Mouse (Mus musculus): ENCODE results near the gene Rmnd5a.
"Not testable (repeated sequence)": the region's sequence is repeated elsewhere in the genome, so short reads cannot be mapped to it uniquely, and the experiment has no call there.

Gene Rmnd5a

GRCm38 (mm10) chr6:71440492-71441250, at the start of gene Rmnd5a:
Rmnd5a (minus strand) TSS chr6:71440637.
- DNase-seq (ENCODE audit: extremely low read depth, insufficient read length, low spot score) = peak; percentile 97

- no peak for DNase-seq (ENCODE audit: extremely low read depth, insufficient read length, low spot score)
These were observed 47.5 kb upstream of the Rmnd5a start for GRCm38 (mm10) chr6:71487966-71488365.

GRCm38 (mm10) chr6:71486867-71487266, 46.4 kb upstream of the Rmnd5a start:
- no peak for DNase-seq (ENCODE audit: extremely low read depth, insufficient read length, low spot score)

DNA sequence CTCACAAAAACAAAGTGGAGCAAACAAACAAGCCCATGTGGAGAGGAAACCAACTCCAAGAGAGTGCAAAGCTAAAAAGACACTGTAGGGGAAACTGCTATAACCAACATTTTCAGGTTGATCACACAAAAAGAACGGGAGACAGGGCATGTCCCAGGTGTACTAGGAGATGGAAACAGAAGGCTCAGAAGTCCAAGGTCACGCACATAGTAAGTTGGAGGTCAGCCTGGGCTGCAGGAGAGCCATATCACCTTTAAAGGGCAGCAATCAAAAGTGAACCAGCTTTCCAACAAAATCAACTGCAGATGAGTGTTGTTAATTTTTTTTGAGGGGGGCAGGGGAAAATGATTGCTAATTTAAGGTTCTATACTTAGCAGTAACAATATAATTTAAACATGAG, 45.8 kb upstream of the Rmnd5a start:
- DNase-seq (ENCODE audit: extremely low read depth, insufficient read length, low spot score) = no peak

DNA sequence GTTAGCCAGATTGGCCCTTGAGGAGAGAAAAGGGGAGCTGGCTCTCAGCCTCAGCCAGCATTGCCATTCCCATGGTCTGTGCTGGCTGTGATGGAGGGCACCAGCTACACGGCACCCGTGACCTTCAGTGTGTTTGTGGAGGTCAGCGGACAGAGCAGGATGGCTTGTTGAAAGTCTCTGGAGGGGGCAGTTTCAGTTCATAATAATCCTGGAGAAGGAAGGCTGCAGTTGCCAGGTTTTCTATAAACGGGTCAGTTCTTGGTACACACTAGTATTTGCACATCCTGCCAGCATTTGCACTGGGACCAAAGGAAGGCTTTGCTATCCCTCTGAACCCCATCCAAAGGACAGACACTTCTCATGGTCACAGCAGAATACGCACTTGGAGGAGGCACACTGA, 44.8 kb upstream of the Rmnd5a start:
- DNase-seq (ENCODE audit: extremely low read depth, insufficient read length, low spot score) = no peak

GRCm38 (mm10) chr6:71481136-71481535, 40.7 kb upstream of the Rmnd5a start:
- DNase-seq (ENCODE audit: extremely low read depth, insufficient read length, low spot score) = no peak

DNA sequence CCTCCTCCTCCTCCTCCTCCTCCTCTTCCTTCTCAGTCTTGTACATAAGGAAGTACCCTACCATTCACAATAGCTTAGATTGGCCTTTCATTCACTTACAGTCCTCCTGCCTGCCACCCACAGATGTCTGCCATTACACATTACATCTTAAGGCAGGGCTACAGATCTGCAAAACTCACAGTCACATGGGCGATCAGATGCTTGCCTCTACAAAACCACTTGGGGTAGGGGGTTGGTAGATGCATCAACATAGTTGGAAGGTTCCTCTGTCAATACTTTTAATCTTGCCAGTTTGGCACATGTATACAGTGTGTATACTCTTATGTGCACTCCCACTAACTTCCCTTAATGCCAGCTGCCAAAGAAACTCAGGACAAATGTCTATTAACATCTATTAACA, 39.7 kb upstream of the Rmnd5a start:
- no peak for DNase-seq (ENCODE audit: extremely low read depth, insufficient read length, low spot score)

- not testable (repeated sequence) for DNase-seq (ENCODE audit: extremely low read depth, insufficient read length, low spot score)
These were observed 39.2 kb upstream of the Rmnd5a start for GRCm38 (mm10) chr6:71479588-71479987.

DNA sequence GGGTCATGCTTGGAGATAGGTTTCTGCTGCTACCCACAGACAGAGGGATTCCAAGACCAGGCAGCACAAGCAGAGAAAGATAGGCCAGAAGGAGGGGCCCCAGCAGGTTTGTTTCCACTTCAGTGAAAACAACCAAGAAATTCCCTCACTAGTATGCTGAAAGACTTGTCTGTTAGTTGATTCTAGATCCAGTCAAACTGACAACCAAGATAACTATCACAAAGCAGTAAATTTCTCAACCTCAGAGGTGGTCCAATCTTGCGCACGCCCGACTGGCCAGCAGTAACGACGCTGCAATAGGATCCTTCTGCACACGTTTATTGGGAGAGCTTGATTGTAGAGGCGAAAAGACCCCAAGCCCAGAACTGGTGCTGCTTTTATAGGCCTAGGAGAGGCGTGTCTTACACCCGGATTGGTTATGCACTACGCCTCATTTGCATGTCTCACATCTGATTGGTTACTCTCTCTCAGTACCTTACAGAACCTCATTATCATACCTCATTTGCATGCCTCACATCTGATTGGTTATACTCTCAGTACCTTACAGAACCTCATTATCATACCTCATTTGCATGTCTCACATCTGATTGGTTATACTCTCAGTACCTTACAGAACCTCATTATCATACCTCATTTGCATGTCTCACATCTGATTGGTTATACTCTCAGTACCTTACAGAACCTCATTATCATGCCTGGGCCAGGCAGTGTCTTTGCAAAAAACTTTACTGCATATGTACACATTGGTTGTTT, 38.6 kb upstream of the Rmnd5a start:
- DNase-seq (ENCODE audit: extremely low read depth, insufficient read length, low spot score) = not testable (repeated sequence)

DNA sequence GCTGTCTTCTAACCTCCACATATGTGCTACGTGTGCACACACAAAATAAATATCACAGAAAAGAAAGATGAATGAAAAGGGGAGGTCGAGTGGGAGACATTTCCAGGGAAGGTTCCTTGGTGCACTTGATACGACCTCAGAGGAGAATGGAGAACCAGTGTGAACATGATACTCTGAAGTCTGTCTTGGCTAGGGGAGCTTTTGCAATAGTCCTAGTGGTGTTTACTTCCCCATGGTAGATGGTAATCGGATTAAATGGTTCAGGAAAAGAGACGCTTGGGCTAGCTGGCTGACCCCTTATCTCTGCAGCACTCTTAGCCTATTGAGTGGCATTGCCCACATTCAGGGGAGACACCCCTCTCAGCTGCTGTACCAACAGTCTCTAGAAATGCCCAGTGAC, 36.3 kb upstream of the Rmnd5a start:
- no peak for DNase-seq (ENCODE audit: extremely low read depth, insufficient read length, low spot score)

- DNase-seq (ENCODE audit: extremely low read depth, insufficient read length, low spot score) = no peak
These were observed 35.2 kb upstream of the Rmnd5a start for GRCm38 (mm10) chr6:71475604-71476003.

GRCm38 (mm10) chr6:71472786-71473185, 32.3 kb upstream of the Rmnd5a start:
- DNase-seq (ENCODE audit: extremely low read depth, insufficient read length, low spot score) = no peak

DNA sequence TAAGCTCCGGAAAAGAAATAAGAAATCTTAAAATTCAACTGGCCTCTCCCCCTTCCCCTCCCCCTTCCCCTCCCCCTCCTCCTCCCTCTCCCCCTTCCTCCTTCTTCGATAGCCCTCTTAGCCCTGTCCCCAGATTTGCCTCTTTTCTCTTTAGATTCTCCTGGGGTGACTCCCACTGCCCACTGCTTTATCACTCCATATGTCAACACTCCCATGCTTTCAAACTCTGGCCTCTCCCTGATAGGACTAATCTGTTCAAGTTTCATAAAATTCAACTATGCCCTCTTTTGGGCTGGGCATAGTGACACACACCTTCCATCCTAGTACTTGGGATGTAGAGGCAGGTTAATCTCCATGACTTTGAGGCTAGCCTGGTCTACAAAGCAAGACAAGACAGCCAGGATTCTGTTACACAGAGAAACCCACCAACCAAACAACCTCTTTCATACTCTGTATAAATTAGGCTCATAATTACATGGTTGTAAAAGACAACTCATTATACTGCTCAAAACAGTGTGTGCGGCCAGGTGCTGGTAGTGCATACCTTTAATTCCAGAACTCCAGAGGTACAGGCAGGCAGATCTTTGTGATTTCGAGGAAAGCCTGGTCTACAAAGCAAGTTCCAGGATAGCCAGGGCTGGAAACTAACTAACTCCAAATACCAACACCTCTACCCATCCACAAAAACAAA, 31.5 kb upstream of the Rmnd5a start:
- no peak for DNase-seq (ENCODE audit: extremely low read depth, insufficient read length, low spot score)

GRCm38 (mm10) chr6:71469291-71469690, 28.9 kb upstream of the Rmnd5a start:
- no peak for DNase-seq (ENCODE audit: extremely low read depth, insufficient read length, low spot score)

DNA sequence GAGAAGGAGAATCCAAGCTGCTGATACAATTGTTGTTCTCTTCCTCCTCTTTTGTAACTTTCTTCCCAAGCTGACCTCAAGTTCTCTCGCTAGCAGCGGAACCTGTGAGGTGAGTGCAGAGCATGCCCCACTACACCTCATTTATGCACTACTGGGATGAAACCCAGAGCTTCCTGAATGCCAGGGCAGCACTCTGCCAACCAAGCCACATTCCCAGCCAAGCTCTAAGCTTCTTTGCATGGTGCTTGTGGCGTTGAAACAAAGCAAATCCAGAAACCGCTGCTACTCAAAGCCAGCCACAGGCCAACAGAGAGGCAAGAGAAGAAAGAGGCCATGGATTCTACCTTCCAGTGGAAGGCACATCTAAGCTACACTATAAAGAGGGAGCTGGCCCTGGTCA, 27.3 kb upstream of the Rmnd5a start:
- DNase-seq (ENCODE audit: extremely low read depth, insufficient read length, low spot score) = no peak

- DNase-seq (ENCODE audit: extremely low read depth, insufficient read length, low spot score) = no peak
These were observed 24.7 kb upstream of the Rmnd5a start for GRCm38 (mm10) chr6:71465146-71465545.

- peak; percentile 11 for DNase-seq (ENCODE audit: extremely low read depth, insufficient read length, low spot score)
These were observed 17.6 kb upstream of the Rmnd5a start for GRCm38 (mm10) chr6:71457956-71458608.

DNA sequence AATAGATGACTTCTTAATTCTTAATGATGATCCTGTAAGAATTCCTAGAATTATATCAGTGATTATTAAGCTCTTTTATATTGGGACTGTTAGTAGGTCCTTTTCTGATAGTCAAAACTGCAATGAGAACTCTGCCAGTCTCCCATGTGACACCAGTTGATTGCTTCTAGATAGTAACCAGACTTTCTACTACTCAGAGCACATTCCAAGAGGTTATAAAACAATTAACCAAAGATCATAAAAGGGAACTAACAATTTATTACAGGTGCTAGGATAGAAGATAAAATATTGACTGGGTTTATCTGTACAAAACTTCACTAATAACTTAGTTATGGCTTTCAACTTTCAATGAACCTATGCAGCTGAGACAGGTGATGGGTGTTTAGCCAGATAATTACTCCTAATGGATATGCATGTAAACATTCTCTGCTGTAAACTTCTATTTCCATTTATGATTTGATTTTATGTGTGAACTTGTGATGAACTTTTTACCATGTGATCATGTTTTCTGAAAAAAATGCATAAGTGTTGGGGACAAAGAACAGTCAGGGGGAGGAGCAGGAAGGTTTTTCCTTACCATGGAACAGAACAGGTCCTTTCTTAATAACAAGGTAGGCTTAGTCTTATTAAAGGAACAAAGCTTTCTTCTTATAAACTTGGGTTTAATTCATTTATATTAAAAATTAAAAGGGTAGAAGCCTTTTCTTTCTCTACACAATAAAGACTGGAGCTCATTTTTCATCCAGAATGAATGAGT, 13.7 kb upstream of the Rmnd5a start:
- DNase-seq (ENCODE audit: extremely low read depth, insufficient read length, low spot score) = not testable (repeated sequence)

GRCm38 (mm10) chr6:71452792-71453191, 12.4 kb upstream of the Rmnd5a start:
- no peak for DNase-seq (ENCODE audit: extremely low read depth, insufficient read length, low spot score)

DNA sequence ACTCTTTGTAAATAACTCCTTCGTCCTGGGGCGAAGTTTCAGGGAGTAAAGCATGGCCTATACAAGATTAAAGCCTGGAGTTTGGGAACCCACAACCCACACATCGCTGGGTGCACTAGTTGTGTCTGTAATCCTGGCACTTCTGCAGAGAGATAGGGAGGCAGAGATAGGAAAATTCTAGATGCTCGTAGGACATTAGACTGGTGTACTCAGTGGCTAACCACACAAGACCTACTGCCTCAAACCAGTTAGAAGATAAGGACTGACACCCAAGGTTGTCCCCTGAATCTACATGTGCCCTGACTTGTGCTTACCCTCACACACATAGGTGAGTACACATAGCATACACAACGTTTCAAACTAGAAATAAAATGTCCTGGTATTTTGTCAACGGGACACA, 5.1 kb upstream of the Rmnd5a start:
- DNase-seq (ENCODE audit: extremely low read depth, insufficient read length, low spot score) = no peak

All from 3134 (cell line).